Mouse (Mus musculus) liver, adult 2 months (tissue): ENCODE measurements around the gene S1pr4.

ENCODE experiments used
- CTCF ChIP-seq: fragments of 200-500 bp; IDR thresholded peaks from 2 replicates; pipeline ENCODE4 v1.5.1; 2011; ENCODE audit warnings: low read depth, low read length, control low read depth
- POLR2A ChIP-seq: fragments of 200-500 bp; IDR thresholded peaks from 2 replicates; pipeline ENCODE4 v1.6.1; 2011; ENCODE audit warnings: low read length, control low read depth; ENCODE audit not compliant: insufficient read depth; ENCODE audit errors: extremely low read depth

GRCm38 (mm10) chr10:81507095-81507494 lies 7.2 kb upstream of the S1pr4 start:
- TF ChIP-seq POLR2A, result no peak
- TF ChIP-seq CTCF, result no peak
